Mouse (Mus musculus) liver, adult 2 months (tissue): ENCODE results near the gene Limk2.

ENCODE experiments used
- CTCF ChIP-seq: fragments of 200-500 bp; IDR thresholded peaks from 2 replicates; pipeline ENCODE4 v1.5.1; 2011; ENCODE audit warnings: low read depth, low read length, control low read depth
- POLR2A ChIP-seq: fragments of 200-500 bp; IDR thresholded peaks from 2 replicates; pipeline ENCODE4 v1.6.1; 2011; ENCODE audit warnings: low read length, control low read depth; ENCODE audit not compliant: insufficient read depth; ENCODE audit errors: extremely low read depth

GRCm38 (mm10) chr11:3373591-3374292, 35.2 kb downstream of the Limk2 start:
- no peak for TF ChIP-seq CTCF
- TF ChIP-seq POLR2A = no peak
